Comparison of ENCODE assay signal across 7 mouse cellular contexts in the genomic region with DNA sequence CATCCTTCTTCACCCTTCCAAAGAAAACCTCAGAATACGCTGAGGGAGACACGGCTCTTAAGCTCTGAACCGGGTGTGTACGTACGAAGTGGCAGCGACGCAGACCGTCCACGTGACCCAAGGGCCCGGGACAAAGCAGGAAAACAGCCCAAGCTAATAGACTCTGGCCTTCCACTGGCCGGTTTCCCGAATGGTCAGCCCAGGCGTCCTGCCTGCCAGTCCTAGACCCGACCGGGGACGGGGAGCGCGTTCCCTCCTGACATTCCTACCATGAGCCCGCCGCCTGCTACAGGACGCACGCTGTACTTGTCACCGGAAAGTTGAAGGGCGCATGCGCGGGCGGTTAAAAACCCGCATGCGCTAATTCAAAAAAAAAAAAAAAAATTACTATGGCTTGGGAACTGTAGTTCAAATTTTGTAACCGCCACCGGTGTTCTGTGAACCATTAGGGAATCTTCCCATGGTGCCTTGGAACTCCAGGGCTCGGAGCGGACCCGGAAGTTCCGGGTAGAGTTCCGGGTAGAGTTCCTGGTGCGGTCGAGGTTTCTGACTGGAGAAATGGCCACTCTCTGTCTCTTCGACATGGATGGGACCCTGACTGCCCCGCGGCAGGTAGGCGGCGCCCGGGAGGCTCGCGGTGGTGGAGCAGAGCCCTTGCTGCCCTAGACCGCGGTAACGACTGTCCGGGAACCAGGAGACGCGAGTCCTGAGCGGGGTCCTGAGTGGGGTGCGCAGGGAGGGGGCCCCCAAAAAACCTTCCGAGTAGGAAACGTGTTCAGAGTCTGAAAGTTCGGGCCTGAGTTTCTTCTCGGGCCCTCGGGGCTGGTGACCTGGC. TPM values are rescaled to one million over a fixed set of nuclear protein-coding genes. Genes with fewer than 3 reads are reported as not detected.
DNase-seq lines count a peak whose midpoint lies in the region; ATAC-seq lines count a peak whose summit lies in the region.

A gene (plus strand): TSS at position 458 of the 835 bp plus-strand sequence.
A gene (minus strand): TSS at position 496 of the 835 bp plus-strand sequence.

- H3K27ac ChIP-seq in embryonic facial prominence, embryonic 12.5 days = peak within 1 kb of the TSS; percentile 84
- H3K27ac ChIP-seq in limb, embryonic 11.5 days (replicated peaks; ENCODE audit: low read depth, low read length) = peak within 1 kb of the TSS; percentile 67
- peak within 1 kb of the TSS; percentile 78 for H3K27ac ChIP-seq in midbrain, embryonic 14.5 days (replicated peaks; ENCODE audit: low read depth, low read length)

- under 1% methylated on average over 59 of the region's 59 CpGs for WGBS in embryonic facial prominence, embryonic 12.5 days
- under 1% methylated on average over 59 of the region's 59 CpGs for WGBS in limb, embryonic 11.5 days
- WGBS in midbrain, embryonic 14.5 days = under 1% methylated on average over 59 of the region's 59 CpGs

- peak within 1 kb of the TSS; percentile 78 for H3K4me3 ChIP-seq in embryonic facial prominence, embryonic 12.5 days
- peak within 1 kb of the TSS; percentile 78 for H3K4me3 ChIP-seq in limb, embryonic 11.5 days (ENCODE audit: low read depth, low read length)
- H3K4me3 ChIP-seq in midbrain, embryonic 14.5 days (replicated peaks; ENCODE audit: low read depth, low read length) = peak within 1 kb of the TSS; percentile 80

- no peaks in the 10 kb centered on the region for H3K27me3 ChIP-seq in embryonic facial prominence, embryonic 12.5 days
- H3K27me3 ChIP-seq in limb, embryonic 11.5 days (ENCODE audit: control insufficient read depth, insufficient read depth, low read length) = no peaks in the 10 kb centered on the region
- H3K27me3 ChIP-seq in midbrain, embryonic 14.5 days (ENCODE audit: control insufficient read depth, insufficient read depth, low read length) = no peaks in the 10 kb centered on the region

- no peaks in the 10 kb centered on the region for H3K9me3 ChIP-seq in embryonic facial prominence, embryonic 12.5 days
- no peaks in the 10 kb centered on the region; the same call in 1 of the 2 replicates for H3K9me3 ChIP-seq in limb, embryonic 11.5 days (ENCODE audit: control insufficient read depth, low read length)
- no peaks in the 10 kb centered on the region for H3K9me3 ChIP-seq in midbrain, embryonic 14.5 days (ENCODE audit: control insufficient read depth, low read length)

- peak; percentile 79 for DNase-seq in adrenal gland, postnatal 25 days
- peak; percentile 99 for DNase-seq in heart, adult 11 months
- DNase-seq in kidney, adult 18-20 months = peak; percentile 89
- peak; percentile 86 for DNase-seq in limb, embryonic 11.5 days (ENCODE audit: low spot score)
- DNase-seq in midbrain, embryonic 14.5 days = peak; percentile 96
- DNase-seq in spleen, adult 18-20 months = peak; percentile 65 to 74

- peak within 1 kb of the TSS; percentile 78 for H3K9ac ChIP-seq in embryonic facial prominence, embryonic 12.5 days
- H3K9ac ChIP-seq in limb, embryonic 11.5 days (ENCODE audit: low read length) = peak within 1 kb of the TSS; percentile 86
- peak within 1 kb of the TSS; percentile 62 for H3K9ac ChIP-seq in midbrain, embryonic 14.5 days (replicated peaks; ENCODE audit: low read length)

- ATAC-seq in embryonic facial prominence, embryonic 12.5 days (ENCODE audit: insufficient number of reproducible peaks, insufficient read depth, low FRiP score, low TSS enrichment) = peak; percentile 83
- peak; percentile 91 for ATAC-seq in limb, embryonic 11.5 days (ENCODE audit: insufficient number of reproducible peaks, low FRiP score, low TSS enrichment, low read depth)
- ATAC-seq in midbrain, embryonic 14.5 days (ENCODE audit: low FRiP score, low TSS enrichment) = peak; percentile 90

- peak within 1 kb of the TSS; percentile 86 for H3K4me2 ChIP-seq in embryonic facial prominence, embryonic 12.5 days (replicated peaks)
- H3K4me2 ChIP-seq in limb, embryonic 11.5 days (ENCODE audit: low read depth, severe bottlenecking) = peak within 1 kb of the TSS; percentile 80
- H3K4me2 ChIP-seq in midbrain, embryonic 14.5 days (ENCODE audit: low read length) = peak within 1 kb of the TSS; percentile 94

- H3K4me1 ChIP-seq in embryonic facial prominence, embryonic 12.5 days = peaks cover 15% of the 10 kb centered on the region
- peaks cover 7% of the 10 kb centered on the region for H3K4me1 ChIP-seq in limb, embryonic 11.5 days (ENCODE audit: control insufficient read depth, insufficient read depth, low read length)
- peaks cover 14% of the 10 kb centered on the region for H3K4me1 ChIP-seq in midbrain, embryonic 14.5 days (ENCODE audit: control insufficient read depth, insufficient read depth, low read length)

- H3K36me3 ChIP-seq in embryonic facial prominence, embryonic 12.5 days = peaks cover 19% of the 10 kb centered on the region
- H3K36me3 ChIP-seq in limb, embryonic 11.5 days (ENCODE audit: control insufficient read depth, insufficient read depth, low read length) = peaks cover 9% of the 10 kb centered on the region; the same call in 1 of the 2 replicates
- peaks cover 33% of the 10 kb centered on the region for H3K36me3 ChIP-seq in midbrain, embryonic 14.5 days (ENCODE audit: control insufficient read depth, insufficient read depth, low read length)

RNA-seq across cellular contexts. Expression of the first gene that starts in this region (rescaled TPM):
- total RNA-seq in adrenal gland, postnatal 25 days (2021) = 64.6 and 66.8 TPM in 2 replicates
- 51.1 and 52.9 TPM in 2 replicates for polyA plus RNA-seq in embryonic facial prominence, embryonic 12.5 days (2016; fragmentation: Nextera tagmentation; extraction: Ambion mirVana)
- 43.7 and 48.5 TPM in 2 replicates for polyA plus RNA-seq in limb, embryonic 11.5 days (2014; fragmentation: Nextera tagmentation; extraction: Ambion mirVana)
- 36.3 and 41.5 TPM in 2 replicates for polyA plus RNA-seq in midbrain, embryonic 14.5 days (2014; fragmentation: Nextera tagmentation; extraction: Ambion mirVana)

RNA-seq across cellular contexts. Expression of the second gene that starts in this region (rescaled TPM):
- total RNA-seq in adrenal gland, postnatal 25 days (2021) = 22.7 and 23.9 TPM in 2 replicates
- 23.9 and 24.2 TPM in 2 replicates for polyA plus RNA-seq in embryonic facial prominence, embryonic 12.5 days (2016; fragmentation: Nextera tagmentation; extraction: Ambion mirVana)
- polyA plus RNA-seq in limb, embryonic 11.5 days (2014; fragmentation: Nextera tagmentation; extraction: Ambion mirVana) = 17.2 and 17.5 TPM in 2 replicates
- 16.1 and 17.2 TPM in 2 replicates for polyA plus RNA-seq in midbrain, embryonic 14.5 days (2014; fragmentation: Nextera tagmentation; extraction: Ambion mirVana)

Comparison
In these comparisons a context has a peak if more than half of its experiments do, and no peak if none do; other contexts are left out.
1. Peak in every context shown above with its lines: DNase-seq, ATAC-seq, H3K4me3 ChIP-seq and H3K27ac ChIP-seq.